Mouse (Mus musculus) frontal cortex, postnatal 10 days (tissue): ENCODE data around the gene Wwox.

Source experiments
- DNase-seq, 2 experiments: peaks; one replicate each; pipeline ENCODE4 v3.0.0; 2022; ENCODE audit warnings: low spot score in 2 of 2, mixed read lengths in 1 of 2

Gene Wwox

GRCm38 (mm10) chr8:114468526-114469207, 29.2 kb downstream of the Wwox start:
- DNase-seq, result no peak

GRCm38 (mm10) chr8:114469208-114469590, 29.7 kb downstream of the Wwox start:
- DNase-seq, result no peak

- no peak for DNase-seq
These were observed 34.1 kb downstream of the Wwox start for GRCm38 (mm10) chr8:114473546-114473945.

- DNase-seq, result no peak
These were observed 37.5 kb downstream of the Wwox start for GRCm38 (mm10) chr8:114476919-114477318.

- no peak for DNase-seq
These were observed 38.3 kb downstream of the Wwox start for GRCm38 (mm10) chr8:114477790-114478189.

- no peak for DNase-seq
These were observed 40.3 kb downstream of the Wwox start for GRCm38 (mm10) chr8:114479749-114480148.

- no peak for DNase-seq
These were observed 52.3 kb downstream of the Wwox start for GRCm38 (mm10) chr8:114491662-114492160.

- DNase-seq, result no peak
These were observed 60.1 kb downstream of the Wwox start for GRCm38 (mm10) chr8:114499448-114500144.

- no peak for DNase-seq
These were observed 62.5 kb downstream of the Wwox start for GRCm38 (mm10) chr8:114501906-114502305.

GRCm38 (mm10) chr8:114503196-114503595, 63.7 kb downstream of the Wwox start:
- no peak for DNase-seq

- DNase-seq, result no peak
These were observed 65.4 kb downstream of the Wwox start for GRCm38 (mm10) chr8:114504889-114505288.

GRCm38 (mm10) chr8:114505351-114506347, 66.2 kb downstream of the Wwox start:
- no peak for DNase-seq

GRCm38 (mm10) chr8:114507404-114507803, 67.9 kb downstream of the Wwox start:
- DNase-seq, result no peak

GRCm38 (mm10) chr8:114510226-114510625, 70.8 kb downstream of the Wwox start:
- no peak for DNase-seq

GRCm38 (mm10) chr8:114512075-114512935, 72.8 kb downstream of the Wwox start:
- no peak for DNase-seq

- DNase-seq, result no peak
These were observed 75.2 kb downstream of the Wwox start for GRCm38 (mm10) chr8:114514692-114515091.

- no peak for DNase-seq
These were observed 83.6 kb downstream of the Wwox start for GRCm38 (mm10) chr8:114523061-114523460.

GRCm38 (mm10) chr8:114526626-114527267, 87.3 kb downstream of the Wwox start:
- no peak for DNase-seq

GRCm38 (mm10) chr8:114527648-114528221, 88.3 kb downstream of the Wwox start:
- no peak for DNase-seq

GRCm38 (mm10) chr8:114529581-114529980, 90.1 kb downstream of the Wwox start:
- DNase-seq, result no peak
